Mouse (Mus musculus) heart, adult 2 months (tissue): ENCODE results near the gene Ldb1.
A peak's percentile ranks its signal among the peaks of the same experiment; 100 is the strongest.

Experiments used
- CTCF ChIP-seq: fragments of 200-600 bp; IDR thresholded peaks from 2 replicates; pipeline ENCODE4 v1.8.1; 2022; ENCODE audit warnings: antibody characterized with exemption, mild to moderate bottlenecking, moderate library complexity
- EP300 ChIP-seq: fragments of 200-500 bp; IDR thresholded peaks from 2 replicates; pipeline ENCODE4 v1.6.1; 2011; ENCODE audit warnings: low read depth, low read length, control low read depth; ENCODE audit not compliant: insufficient read depth
- POLR2A ChIP-seq: fragments of 200-500 bp; IDR thresholded peaks from 2 replicates; pipeline ENCODE4 v1.6.1; 2011; ENCODE audit warnings: mild to moderate bottlenecking, low read depth, low read length, control low read depth; ENCODE audit not compliant: insufficient read depth

GRCm38 (mm10) chr19:46044993-46045695 is at the start of gene Ldb1:
- TF ChIP-seq EP300 (no peak), CTCF (no peak), POLR2A (peak; percentile 90)
